Mouse (Mus musculus) heart, adult 8-10 months (tissue): ENCODE measurements around the gene Gm16181. TPM values are rescaled to one million over a fixed set of nuclear protein-coding genes. Genes with fewer than 3 reads are reported as not detected.
"Not testable (repeated sequence)": the region's sequence is repeated elsewhere in the genome, so short reads cannot be mapped to it uniquely, and the experiment has no call there.

Source experiments
- DNase-seq: peaks from one replicate; pipeline ENCODE4 v3.0.0; 2022; ENCODE audit warnings: low spot score
- total RNA-seq, 4 experiments: library from RNA; stranded (reverse); gene quantifications; 2 replicates each; pipeline ENCODE4 v1.2.4; 2022

Gene Gm16181
- total RNA-seq, 4 experiments from 2014 or later: 0.72 TPM; not detected in 3

- DNase-seq: no peak
Observed at GRCm38 (mm10) chr17:35232659-35233058, 12.0 kb downstream of the Gm16181 start.

GRCm38 (mm10) chr17:35233114-35233980 is 12.7 kb downstream of the Gm16181 start, which contains the start of gene Atp6v1g2:
Atp6v1g2 (plus strand) TSS chr17:35233660.
- DNase-seq: no peak

GRCm38 (mm10) chr17:35234090-35234489 is 13.5 kb downstream of the Gm16181 start:
- not testable (repeated sequence) for DNase-seq

GRCm38 (mm10) chr17:35234903-35235302 is 14.3 kb downstream of the Gm16181 start:
- no peak for DNase-seq

- peak; percentile 95 for DNase-seq
Observed at GRCm38 (mm10) chr17:35235614-35236389, 15.2 kb downstream of the Gm16181 start, which contains the start of gene Nfkbil1. Nfkbil1 (minus strand) TSS chr17:35235792.

- peak; percentile 97 for DNase-seq
Observed at GRCm38 (mm10) chr17:35236390-35236746, 15.7 kb downstream of the Gm16181 start.

GRCm38 (mm10) chr17:35236996-35237395 is 16.4 kb downstream of the Gm16181 start:
- no peak for DNase-seq

- DNase-seq: no peak
Observed at GRCm38 (mm10) chr17:35237504-35237903, 16.9 kb downstream of the Gm16181 start.

GRCm38 (mm10) chr17:35239700-35240099 is 19.1 kb downstream of the Gm16181 start:
- no peak for DNase-seq

- no peak for DNase-seq
Observed at GRCm38 (mm10) chr17:35240384-35241304, 20.0 kb downstream of the Gm16181 start.

GRCm38 (mm10) chr17:35241305-35242014 is 20.8 kb downstream of the Gm16181 start, which contains the start of gene Ddx39b:
Ddx39b (plus strand) TSS chr17:35241746.
- peak; percentile 93 for DNase-seq

GRCm38 (mm10) chr17:35242015-35242941 is 21.6 kb downstream of the Gm16181 start:
- DNase-seq: no peak

- no peak for DNase-seq
Observed at GRCm38 (mm10) chr17:35243086-35243485, 22.5 kb downstream of the Gm16181 start.

- no peak for DNase-seq
Observed at GRCm38 (mm10) chr17:35244999-35245398, 24.4 kb downstream of the Gm16181 start.

- no peak for DNase-seq
Observed at GRCm38 (mm10) chr17:35245731-35246623, 25.3 kb downstream of the Gm16181 start.

- no peak for DNase-seq
Observed at GRCm38 (mm10) chr17:35247144-35247543, 26.5 kb downstream of the Gm16181 start.

GRCm38 (mm10) chr17:35248986-35249385 is 28.4 kb downstream of the Gm16181 start:
- DNase-seq: no peak

GRCm38 (mm10) chr17:35249451-35250197 is 29.0 kb downstream of the Gm16181 start:
- DNase-seq: no peak
